In genomic region chr17:72973041-72973440, GRCm38 (mm10) we compare ENCODE assay signal across 26 mouse cellular contexts. TPM values are rescaled to one million over a fixed set of nuclear protein-coding genes. Genes with fewer than 3 reads are reported as not detected.
A peak's percentile ranks its signal among the peaks of the same experiment; 100 is the strongest.
DNase-seq lines count a peak whose midpoint lies in the region; ATAC-seq and TF ChIP-seq lines count a peak whose summit lies in the region.
"Had no signal": no experiment of that assay in that cellular context is flagged by ENCODE, and none has a peak within 500 bp of the region (broad histone marks: within the 10 kb centered on the region; RNA-seq: fewer than 3 reads in every experiment).

No protein-coding gene starts in this region.

- TF ChIP-seq CTCF in gastrocnemius, adult 2 months (IDR thresholded peaks at IDR 0.05): no peak

- H3K27me3 ChIP-seq in heart, embryonic 12.5 days (replicated peaks): no peaks in the 10 kb centered on the region
- H3K27me3 ChIP-seq: embryonic facial prominence, embryonic 13.5 days; forebrain, embryonic 13.5 days; limb, embryonic 13.5 days; midbrain, embryonic 15.5 days; neural tube, embryonic 12.5 days had no signal

- intact Hi-C loops in gastrocnemius, adult 2 months (cut with DNase I): no loop called here
- intact Hi-C loops in heart, postnatal 10 days (cut with DNase I): loop anchor here (2.0 kb wide), 1 partner anchor 54 kb away; the partner anchor contains the start of gene Lbh

- H3K9ac ChIP-seq in heart, embryonic 12.5 days: no peak overlapping the region
- H3K9ac ChIP-seq: embryonic facial prominence, embryonic 13.5 days; forebrain, embryonic 13.5 days; hindbrain, embryonic 14.5 days; limb, embryonic 13.5 days; liver, embryonic 14.5 days; lung, embryonic 14.5 days; midbrain, embryonic 15.5 days; neural tube, embryonic 12.5 days had no signal

- 50% methylated on average over 5 of the region's 5 CpGs for WGBS in heart, embryonic 12.5 days

- no peaks in the 10 kb centered on the region for H3K9me3 ChIP-seq in heart, embryonic 12.5 days (replicated peaks)
- H3K9me3 ChIP-seq: embryonic facial prominence, embryonic 13.5 days; forebrain, embryonic 13.5 days; limb, embryonic 13.5 days; midbrain, embryonic 15.5 days; neural tube, embryonic 12.5 days had no signal

- no peak overlapping the region for H3K4me3 ChIP-seq in gastrocnemius, adult 2 months
- no peak overlapping the region for H3K4me3 ChIP-seq in heart, embryonic 12.5 days
- H3K4me3 ChIP-seq: embryonic facial prominence, embryonic 13.5 days; forebrain, embryonic 13.5 days; layer of hippocampus, adult 2 months; limb, embryonic 13.5 days; midbrain, embryonic 15.5 days; neural tube, embryonic 12.5 days had no signal

- ATAC-seq in heart, embryonic 12.5 days (ENCODE audit: insufficient number of reproducible peaks, low FRiP score): no peak
- ATAC-seq: forebrain, embryonic 13.5 days; inflammation-experienced regulatory T-cells, adult 6 months; midbrain, embryonic 15.5 days had no signal

- DNase-seq in gastrocnemius, adult 2 months: no peak
- DNase-seq in gastrocnemius, postnatal 10 days: no peak
- peak; percentile 48 for DNase-seq in layer of hippocampus, adult 9-11 months
- DNase-seq in layer of hippocampus, adult 8-10 months (ENCODE audit: low spot score in 2 of 2): no peak
- peak; percentile 79 to 84 for DNase-seq in heart, postnatal 10 days
- DNase-seq in thymus, adult 18-20 months: no peak
- DNase-seq in ovary, postnatal 14 days (ENCODE audit: low spot score): no peak
- DNase-seq: cerebellum, adult 18-20 months; cerebellum, postnatal 25 days; kidney, adult 18-20 months; kidney, postnatal 25 days; lung, embryonic 14.5 days; retina, postnatal 1 day; right cerebral cortex, postnatal 25 days; spleen, adult 18-20 months; thymus, postnatal 25 days had no signal

- peaks cover 44% of the 10 kb centered on the region for H3K4me1 ChIP-seq in heart, embryonic 12.5 days (replicated peaks)
- H3K4me1 ChIP-seq: forebrain, embryonic 13.5 days; neural tube, embryonic 12.5 days had no signal

- H3K27ac ChIP-seq in gastrocnemius, adult 2 months: 0 out of 2 replicates have a peak overlapping the region, but pooled peaks have one; percentile 12
- peak overlapping the region; percentile 52 for H3K27ac ChIP-seq in heart, embryonic 12.5 days (ENCODE audit: poor library complexity, severe bottlenecking)
- H3K27ac ChIP-seq: embryonic facial prominence, embryonic 13.5 days; forebrain, embryonic 13.5 days; hindbrain, embryonic 14.5 days; layer of hippocampus, adult 2 months; limb, embryonic 13.5 days; liver, embryonic 14.5 days; midbrain, embryonic 15.5 days; neural tube, embryonic 12.5 days had no signal

- no peaks in the 10 kb centered on the region for H3K36me3 ChIP-seq in heart, embryonic 12.5 days
- H3K36me3 ChIP-seq: embryonic facial prominence, embryonic 13.5 days; limb, embryonic 13.5 days; midbrain, embryonic 15.5 days; neural tube, embryonic 12.5 days had no signal

- H3K4me2 ChIP-seq in heart, embryonic 12.5 days: no peak overlapping the region
- H3K4me2 ChIP-seq: embryonic facial prominence, embryonic 13.5 days; forebrain, embryonic 13.5 days; hindbrain, embryonic 14.5 days; limb, embryonic 13.5 days; lung, embryonic 14.5 days; midbrain, embryonic 15.5 days; neural tube, embryonic 12.5 days had no signal

RNA-seq across cellular contexts. Expression of gene Lbh, which starts 54.9 kb away (rescaled TPM):
- total RNA-seq in gastrocnemius, adult 2 months (2021): 1 to 10 TPM; 5.5 to 8.3 TPM
- total RNA-seq in gastrocnemius, postnatal 10 days (2021): 10 to 100 TPM; 21.5 to 26.9 TPM
- 10 to 100 TPM; 36.5 to 46.3 (median 42.0) TPM for total RNA-seq in layer of hippocampus, adult 8-10 months (2022)
- polyA plus RNA-seq in heart, embryonic 12.5 days (2016; fragmentation: Nextera tagmentation; extraction: Ambion mirVana): 22.6 and 23.7 TPM in 2 replicates
- 100 to 1,000 TPM; 456 to 731 TPM for total RNA-seq in heart, postnatal 10 days (2021)

Comparison
In these comparisons a context has a peak if more than half of its experiments do, and no peak if none do; other contexts are left out.
1. DNase-seq: peak in layer of hippocampus, adult 9-11 months (single experiment) and heart, postnatal 10 days (2 of 2); none in gastrocnemius, adult 2 months (single experiment), gastrocnemius, postnatal 10 days (single experiment), layer of hippocampus, adult 8-10 months (0 of 2), thymus, adult 18-20 months (0 of 2) and ovary, postnatal 14 days (single experiment).
2. RNA of gene Lbh, which starts 54.9 kb away (total RNA-seq): 456 to 731 TPM in heart, postnatal 10 days; 36.5 to 46.3 TPM in layer of hippocampus, adult 8-10 months, 21.5 to 26.9 TPM in gastrocnemius, postnatal 10 days and 5.5 to 8.3 TPM in gastrocnemius, adult 2 months; every median in the first group is over 4 times any median in the second.